35 mouse cellular contexts compared by ENCODE assay signal in the genomic region with DNA sequence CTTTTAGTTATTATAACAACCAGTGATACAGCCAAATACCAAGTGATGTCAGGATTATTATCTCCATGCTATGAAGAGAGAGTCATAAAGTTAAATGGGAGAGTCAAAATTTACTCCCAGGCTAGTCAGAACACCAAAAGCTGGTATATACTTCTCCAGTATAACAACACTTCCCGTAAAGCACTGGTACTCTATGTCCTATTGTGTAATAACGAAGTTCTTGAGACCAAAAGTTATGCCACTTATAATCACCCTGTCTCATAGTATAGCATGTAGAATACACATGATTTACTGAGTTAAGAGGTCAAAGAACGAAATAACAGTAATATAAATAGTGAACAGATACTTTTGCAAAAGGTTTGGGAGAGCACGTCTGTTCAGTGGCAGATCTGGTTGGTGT.
"Had no signal": no experiment of that assay in that cellular context is flagged by ENCODE, and none has a peak within 500 bp of the region (broad histone marks: within the 10 kb centered on the region; RNA-seq: fewer than 3 reads in every experiment).

No protein-coding gene starts in this region.

- H3K4me1 ChIP-seq: heart, embryonic 10.5 days; hindbrain, embryonic 10.5 days; hindbrain, embryonic 12.5 days; hindbrain, embryonic 13.5 days; hindbrain, embryonic 15.5 days; intestine, embryonic 15.5 days; kidney, embryonic 15.5 days had no signal

- H3K4me2 ChIP-seq: heart, embryonic 11.5 days; heart, embryonic 12.5 days; heart, embryonic 13.5 days; heart, embryonic 15.5 days; hindbrain, embryonic 12.5 days; hindbrain, embryonic 13.5 days; hindbrain, embryonic 14.5 days; hindbrain, embryonic 15.5 days; intestine, embryonic 15.5 days; kidney, embryonic 15.5 days had no signal

- DNase-seq: heart, postnatal 10 days; heart, postnatal 14 days; heart, postnatal 36 days; heart, postnatal 4 days; kidney, adult 11 months; kidney, adult 18-20 months; kidney, adult 2 months; kidney, adult 8-10 months; kidney, adult 9 months; kidney, postnatal 10 days; kidney, postnatal 14 days; kidney, postnatal 25 days; kidney, postnatal 36 days; kidney, postnatal 4 days; layer of hippocampus, adult 9-11 months; layer of hippocampus, postnatal 36 days had no signal

- H3K4me3 ChIP-seq: heart, embryonic 10.5 days; heart, embryonic 12.5 days; heart, embryonic 13.5 days; heart, embryonic 15.5 days; hindbrain, embryonic 10.5 days; hindbrain, embryonic 12.5 days; hindbrain, embryonic 13.5 days; hindbrain, embryonic 15.5 days; intestine, embryonic 15.5 days; kidney, embryonic 15.5 days; layer of hippocampus, adult 2 months had no signal

- H3K9ac ChIP-seq: heart, embryonic 12.5 days; heart, embryonic 13.5 days; heart, embryonic 15.5 days; hindbrain, embryonic 12.5 days; hindbrain, embryonic 13.5 days; hindbrain, embryonic 14.5 days; hindbrain, embryonic 15.5 days; intestine, embryonic 15.5 days; kidney, embryonic 15.5 days had no signal

- H3K27me3 ChIP-seq: heart, embryonic 12.5 days; heart, embryonic 13.5 days; heart, embryonic 15.5 days; hindbrain, embryonic 12.5 days; hindbrain, embryonic 13.5 days; hindbrain, embryonic 15.5 days; intestine, embryonic 15.5 days; kidney, embryonic 15.5 days had no signal

- ATAC-seq: hindbrain, embryonic 16.5 days; hindbrain, postnatal 0 days; inflammation-experienced regulatory T-cells, adult 6 months; intestine, embryonic 15.5 days; intestine, embryonic 16.5 days; intestine, postnatal 0 days had no signal

- H3K36me3 ChIP-seq: heart, embryonic 10.5 days; heart, embryonic 12.5 days; heart, embryonic 13.5 days; heart, embryonic 15.5 days; hindbrain, embryonic 10.5 days; hindbrain, embryonic 12.5 days; hindbrain, embryonic 13.5 days; hindbrain, embryonic 15.5 days; intestine, embryonic 15.5 days; kidney, embryonic 15.5 days had no signal

- H3K27ac ChIP-seq: heart, embryonic 10.5 days; heart, embryonic 13.5 days; heart, embryonic 15.5 days; hindbrain, embryonic 10.5 days; hindbrain, embryonic 12.5 days; hindbrain, embryonic 13.5 days; hindbrain, embryonic 14.5 days; hindbrain, embryonic 15.5 days; hindbrain, postnatal 0 days; intestine, embryonic 15.5 days; kidney, embryonic 15.5 days; kidney, postnatal 0 days; layer of hippocampus, adult 2 months had no signal

- H3K9me3 ChIP-seq: heart, embryonic 10.5 days; heart, embryonic 13.5 days; heart, embryonic 15.5 days; hindbrain, embryonic 12.5 days; hindbrain, embryonic 13.5 days; hindbrain, embryonic 15.5 days; intestine, embryonic 15.5 days; kidney, embryonic 15.5 days had no signal
